In genomic region chr16:28859678-28860077, GRCm38 (mm10) we compare ENCODE assay signal across 23 mouse cellular contexts.
DNase-seq lines count a peak whose midpoint lies in the region; ATAC-seq and TF ChIP-seq lines count a peak whose summit lies in the region.
"Had no signal": no experiment of that assay in that cellular context is flagged by ENCODE, and none has a peak within 500 bp of the region (broad histone marks: within the 10 kb centered on the region; RNA-seq: fewer than 3 reads in every experiment).

No protein-coding gene starts in this region.

- peaks cover 25% of the 10 kb centered on the region for H3K4me1 ChIP-seq in embryonic facial prominence, embryonic 14.5 days (ENCODE audit: control insufficient read depth, insufficient read depth, low read length)
- H3K4me1 ChIP-seq in embryonic facial prominence, embryonic 10.5 days: peaks cover 45% of the 10 kb centered on the region
- no peaks in the 10 kb centered on the region; the same call in 1 of the 2 replicates for H3K4me1 ChIP-seq in lung, postnatal 0 days (ENCODE audit: insufficient read depth, low read depth, low read length)
- no peaks in the 10 kb centered on the region for H3K4me1 ChIP-seq in forebrain, postnatal 0 days (ENCODE audit: insufficient read depth)
- H3K4me1 ChIP-seq in liver, postnatal 0 days (ENCODE audit: insufficient read depth): no peaks in the 10 kb centered on the region
- H3K4me1 ChIP-seq: liver, embryonic 12.5 days; megakaryocyte, embryonic 14.5 days had no signal

- H3K4me2 ChIP-seq in embryonic facial prominence, embryonic 14.5 days (ENCODE audit: low read depth, low read length): no peak overlapping the region
- no peak overlapping the region for H3K4me2 ChIP-seq in lung, postnatal 0 days (replicated peaks; ENCODE audit: low read depth, low read length)
- H3K4me2 ChIP-seq in forebrain, postnatal 0 days (ENCODE audit: low read depth): no peak overlapping the region
- H3K4me2 ChIP-seq in liver, postnatal 0 days (ENCODE audit: low read depth, low read length): no peak overlapping the region
- H3K4me2 ChIP-seq: heart, embryonic 13.5 days; liver, embryonic 12.5 days had no signal

- no peaks in the 10 kb centered on the region for H3K36me3 ChIP-seq in embryonic facial prominence, embryonic 14.5 days (ENCODE audit: control insufficient read depth, insufficient read depth, low read length)
- no peaks in the 10 kb centered on the region for H3K36me3 ChIP-seq in embryonic facial prominence, embryonic 10.5 days (replicated peaks)
- no peaks in the 10 kb centered on the region for H3K36me3 ChIP-seq in lung, postnatal 0 days (ENCODE audit: insufficient read depth, low read length)
- no peaks in the 10 kb centered on the region for H3K36me3 ChIP-seq in forebrain, postnatal 0 days (ENCODE audit: insufficient read depth)
- no peaks in the 10 kb centered on the region for H3K36me3 ChIP-seq in liver, postnatal 0 days (replicated peaks; ENCODE audit: insufficient read depth, low read length)
- H3K36me3 ChIP-seq: heart, embryonic 13.5 days; liver, embryonic 12.5 days had no signal

- peak; percentile 56 for DNase-seq in embryonic facial prominence, embryonic 14.5 days (ENCODE audit: low spot score)
- DNase-seq in embryonic facial prominence, embryonic 10.5 days (ENCODE audit: low spot score): no peak
- peak; percentile 46 for DNase-seq in lung, postnatal 0 days (ENCODE audit: low spot score)
- no peak for DNase-seq in lung, adult 18-20 months
- DNase-seq in ZHBTc4 (ENCODE audit: low read depth, low spot score): peak; percentile 64
- no peak for DNase-seq in forebrain, postnatal 0 days
- no peak for DNase-seq in liver, postnatal 0 days
- no peak for DNase-seq in heart, postnatal 36 days
- DNase-seq: adrenal gland, postnatal 25 days; cerebellum, adult 11-12 months; cerebellum, postnatal 25 days; embryo, embryonic 11 days; gastrocnemius, postnatal 10 days; heart, adult 11 months; kidney, adult 8-10 months; kidney, postnatal 25 days; right cerebral cortex, postnatal 4 days; thymus, adult 2 months had no signal

- ATAC-seq in embryonic facial prominence, embryonic 14.5 days (ENCODE audit: low read depth): 0 out of 2 replicates have a peak, but pooled peaks have one; percentile 38
- peak; percentile 23; the same call in 1 of the 2 replicates for ATAC-seq in lung, postnatal 0 days
- 0 out of 2 replicates have a peak, but pooled peaks have one; percentile 25 for ATAC-seq in forebrain, postnatal 0 days
- no peak for ATAC-seq in liver, postnatal 0 days
- ATAC-seq: liver, embryonic 12.5 days had no signal

- no peak overlapping the region for H3K9ac ChIP-seq in embryonic facial prominence, embryonic 14.5 days (ENCODE audit: low read depth, low read length)
- no peak overlapping the region for H3K9ac ChIP-seq in lung, postnatal 0 days (replicated peaks; ENCODE audit: low read depth)
- no peak overlapping the region for H3K9ac ChIP-seq in forebrain, postnatal 0 days
- no peak overlapping the region for H3K9ac ChIP-seq in liver, postnatal 0 days (replicated peaks)
- H3K9ac ChIP-seq: heart, embryonic 13.5 days; liver, embryonic 12.5 days had no signal

- WGBS in embryonic facial prominence, embryonic 14.5 days: 20% methylated on average over 7 of the region's 7 CpGs
- WGBS in embryonic facial prominence, embryonic 10.5 days: 37% methylated on average over 7 of the region's 7 CpGs
- WGBS in lung, postnatal 0 days: 36% methylated on average over 7 of the region's 7 CpGs
- 10% methylated on average over 7 of the region's 7 CpGs for WGBS in forebrain, postnatal 0 days
- WGBS in liver, postnatal 0 days (ENCODE audit: insufficient replicate concordance): 67% methylated on average over 7 of the region's 7 CpGs

- no peak for TF ChIP-seq EP300 in lung, postnatal 0 days (IDR thresholded peaks at IDR 0.05)
- no peak for TF ChIP-seq EP300 in liver, postnatal 0 days (IDR thresholded peaks at IDR 0.05; ENCODE audit: low read depth)

- no peaks in the 10 kb centered on the region for H3K9me3 ChIP-seq in embryonic facial prominence, embryonic 14.5 days (ENCODE audit: control insufficient read depth, low read length)
- no peaks in the 10 kb centered on the region for H3K9me3 ChIP-seq in embryonic facial prominence, embryonic 10.5 days
- H3K9me3 ChIP-seq in lung, postnatal 0 days (ENCODE audit: low read length): no peaks in the 10 kb centered on the region
- no peaks in the 10 kb centered on the region for H3K9me3 ChIP-seq in forebrain, postnatal 0 days (ENCODE audit: low read length)
- H3K9me3 ChIP-seq in liver, postnatal 0 days (ENCODE audit: low read length): no peaks in the 10 kb centered on the region
- H3K9me3 ChIP-seq: heart, embryonic 13.5 days; liver, embryonic 12.5 days had no signal

- no peak overlapping the region for H3K27ac ChIP-seq in embryonic facial prominence, embryonic 14.5 days (replicated peaks; ENCODE audit: low read depth, low read length)
- no peak overlapping the region for H3K27ac ChIP-seq in embryonic facial prominence, embryonic 10.5 days (replicated peaks)
- no peak overlapping the region for H3K27ac ChIP-seq in lung, postnatal 0 days (ENCODE audit: low read length)
- no peak overlapping the region for H3K27ac ChIP-seq in forebrain, postnatal 0 days (ENCODE audit: low read depth, low read length)
- no peak overlapping the region for H3K27ac ChIP-seq in liver, postnatal 0 days (ENCODE audit: low read depth)
- H3K27ac ChIP-seq: heart, embryonic 13.5 days; left cerebral cortex, adult 2 months; liver, embryonic 12.5 days had no signal

- H3K4me3 ChIP-seq in embryonic facial prominence, embryonic 14.5 days (ENCODE audit: low read depth, low read length): no peak overlapping the region
- no peak overlapping the region for H3K4me3 ChIP-seq in embryonic facial prominence, embryonic 10.5 days
- H3K4me3 ChIP-seq in lung, postnatal 0 days (ENCODE audit: low read depth, low read length): no peak overlapping the region
- H3K4me3 ChIP-seq in forebrain, postnatal 0 days (ENCODE audit: low read depth, low read length): no peak overlapping the region
- no peak overlapping the region for H3K4me3 ChIP-seq in liver, postnatal 0 days (ENCODE audit: low read depth, low read length)
- H3K4me3 ChIP-seq: heart, embryonic 13.5 days; left cerebral cortex, adult 2 months; liver, embryonic 12.5 days; megakaryocyte, embryonic 14.5 days; myocyte had no signal

- TF ChIP-seq CTCF in lung, postnatal 0 days (IDR thresholded peaks at IDR 0.05): no peak
- TF ChIP-seq CTCF in forebrain, postnatal 0 days (IDR thresholded peaks at IDR 0.05; ENCODE audit: low read depth): no peak
- no peak for TF ChIP-seq CTCF in liver, postnatal 0 days (IDR thresholded peaks at IDR 0.05; ENCODE audit: low read depth)

- H3K27me3 ChIP-seq in embryonic facial prominence, embryonic 14.5 days (replicated peaks; ENCODE audit: control insufficient read depth, insufficient read depth, low read length): no peaks in the 10 kb centered on the region
- no peaks in the 10 kb centered on the region for H3K27me3 ChIP-seq in embryonic facial prominence, embryonic 10.5 days (replicated peaks; ENCODE audit: low read depth, poor library complexity, severe bottlenecking)
- H3K27me3 ChIP-seq in lung, postnatal 0 days (replicated peaks; ENCODE audit: insufficient read depth, low read length): no peaks in the 10 kb centered on the region
- no peaks in the 10 kb centered on the region for H3K27me3 ChIP-seq in forebrain, postnatal 0 days (ENCODE audit: insufficient read depth, low read length)
- H3K27me3 ChIP-seq in liver, postnatal 0 days (ENCODE audit: insufficient read depth, low read length): no peaks in the 10 kb centered on the region
- H3K27me3 ChIP-seq: heart, embryonic 13.5 days; liver, embryonic 12.5 days; megakaryocyte, embryonic 14.5 days had no signal

- intact Hi-C loops in heart, postnatal 36 days (cut with DNase I): no loop called here

Comparison
In these comparisons a context has a peak if more than half of its experiments do, and no peak if none do; other contexts are left out.
1. DNase-seq: peak in embryonic facial prominence, embryonic 14.5 days (single experiment), lung, postnatal 0 days (single experiment) and ZHBTc4 (single experiment); none in embryonic facial prominence, embryonic 10.5 days (single experiment), lung, adult 18-20 months (0 of 2), forebrain, postnatal 0 days (single experiment), liver, postnatal 0 days (single experiment) and heart, postnatal 36 days (0 of 2).